Mouse (Mus musculus) kidney, postnatal 25 days (tissue): ENCODE results near the gene Pkmyt1.

Experiments used
- DNase-seq, 2 experiments: peaks; one replicate each; pipeline ENCODE4 v3.0.0; 2021; ENCODE audit warnings: mixed read lengths in 2 of 2

The Pkmyt1 gene

GRCm38 (mm10) chr17:23725999-23726757, at the start of gene Pkmyt1:
Gene Pkmyt1 (plus strand): TSS chr17:23726336.
- peak; percentile 95 to 96 for DNase-seq

GRCm38 (mm10) chr17:23676473-23677031, 49.6 kb upstream of the Pkmyt1 start:
- peak; percentile 33 to 71 for DNase-seq

DNA sequence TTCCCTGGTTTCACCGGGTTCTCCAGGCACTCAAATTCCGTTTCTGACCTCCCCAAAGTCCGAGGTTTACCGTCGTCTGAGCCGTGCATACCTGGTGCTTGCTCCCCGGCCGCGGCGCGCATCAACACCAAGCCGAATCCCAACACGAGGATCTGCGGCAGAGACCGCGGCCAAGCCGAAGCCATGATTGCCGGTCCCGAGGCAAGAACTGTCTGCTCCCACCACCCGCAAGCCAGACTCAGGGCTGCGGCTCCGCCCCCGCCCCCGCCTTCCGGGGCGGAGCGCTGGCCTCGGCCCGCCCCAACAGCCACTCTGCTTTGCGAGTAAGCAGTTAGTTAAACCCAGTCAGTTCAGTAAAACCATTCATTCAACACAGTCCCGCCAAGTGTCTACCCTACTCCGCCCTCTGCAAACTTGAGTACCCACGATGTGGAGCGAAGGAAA, 48.9 kb upstream of the Pkmyt1 start, which contains the start of gene Tnfrsf12a:
TSS of gene Tnfrsf12a (minus strand) at position 233 of the 444 bp plus-strand sequence.
- peak; percentile 83 to 91 for DNase-seq

GRCm38 (mm10) chr17:23679127-23679835, 46.9 kb upstream of the Pkmyt1 start, which contains the start of gene Cldn6:
Gene Cldn6 (plus strand): TSS chr17:23679249.
- DNase-seq: peak in 1 of 2 experiments; percentile 46

DNA sequence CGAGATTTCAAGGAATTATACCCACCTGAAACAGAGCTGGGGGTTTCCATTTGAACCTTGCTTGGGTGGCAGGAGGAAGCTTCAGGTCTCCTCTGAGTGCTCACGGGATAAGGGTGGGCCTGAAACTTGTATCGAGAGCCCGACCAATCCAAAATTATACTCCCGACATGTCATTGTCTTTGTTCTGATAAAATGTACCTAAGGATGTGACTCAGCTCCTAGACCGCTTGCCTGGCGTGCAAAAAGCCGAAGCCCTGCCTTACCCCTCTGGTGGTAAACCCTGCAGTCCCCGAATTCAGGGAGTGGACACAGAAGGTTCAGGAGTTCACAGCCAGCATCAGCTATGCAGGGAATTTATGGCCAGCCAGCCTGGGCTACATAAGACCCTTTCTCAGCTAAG, 45.8 kb upstream of the Pkmyt1 start:
- DNase-seq: peak in 1 of 2 experiments; percentile 20

- peak in 1 of 2 experiments; percentile 57 for DNase-seq
Observed at GRCm38 (mm10) chr17:23681086-23681485, 45.0 kb upstream of the Pkmyt1 start.

- DNase-seq: peak in 1 of 2 experiments; percentile 63
Observed at GRCm38 (mm10) chr17:23682092-23682491, 44.0 kb upstream of the Pkmyt1 start.

DNA sequence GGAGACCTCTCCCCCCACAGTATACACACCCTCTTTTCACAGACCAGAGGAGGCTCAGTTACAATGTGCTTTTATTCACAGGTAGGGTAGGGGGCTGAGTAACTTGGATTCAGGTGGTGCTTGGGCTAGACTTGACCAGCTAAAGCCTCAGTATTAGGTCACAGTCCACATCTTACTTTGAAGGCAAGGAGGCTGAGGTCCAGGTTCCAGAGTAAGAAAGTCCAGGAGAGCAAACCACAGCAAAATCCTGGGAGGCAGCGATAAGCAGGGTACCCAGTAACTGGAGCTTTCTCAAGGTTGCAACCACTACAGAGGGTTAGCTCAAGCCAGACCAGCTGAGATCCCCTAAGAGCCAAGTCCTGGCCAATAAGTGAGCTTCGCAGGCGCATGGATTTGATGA, 43.6 kb upstream of the Pkmyt1 start:
- no peak for DNase-seq

DNA sequence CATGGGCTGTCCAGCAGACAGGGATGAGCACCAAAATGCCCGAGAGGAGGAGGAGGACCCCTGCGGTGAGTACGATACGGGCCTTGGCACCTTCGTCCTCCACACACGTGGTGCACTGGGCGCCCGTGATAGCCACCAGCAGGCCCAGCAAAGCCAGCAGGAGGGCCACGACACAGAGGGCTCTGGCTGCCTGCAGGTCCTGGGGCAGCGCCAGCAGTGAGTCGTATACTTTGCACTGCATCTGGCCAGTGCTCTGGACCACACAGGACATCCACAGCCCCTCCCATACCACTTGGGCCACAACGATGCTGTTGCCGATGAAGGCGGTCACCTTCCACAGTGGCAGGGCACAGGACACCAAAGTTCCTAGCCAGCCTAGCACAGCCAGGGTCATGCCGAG, 42.9 kb upstream of the Pkmyt1 start:
- DNase-seq: no peak

GRCm38 (mm10) chr17:23683856-23684672, 42.1 kb upstream of the Pkmyt1 start, which contains the start of gene Cldn9:
Gene Cldn9 (minus strand): TSS chr17:23684026.
- DNase-seq: peak in 1 of 2 experiments; percentile 24

- DNase-seq: no peak
Observed at GRCm38 (mm10) chr17:23694491-23694890, 31.6 kb upstream of the Pkmyt1 start.

GRCm38 (mm10) chr17:23695801-23696200, 30.3 kb upstream of the Pkmyt1 start:
- DNase-seq: no peak

- peak; percentile 55 to 73 for DNase-seq
Observed at GRCm38 (mm10) chr17:23699131-23700077, 26.7 kb upstream of the Pkmyt1 start.

DNA sequence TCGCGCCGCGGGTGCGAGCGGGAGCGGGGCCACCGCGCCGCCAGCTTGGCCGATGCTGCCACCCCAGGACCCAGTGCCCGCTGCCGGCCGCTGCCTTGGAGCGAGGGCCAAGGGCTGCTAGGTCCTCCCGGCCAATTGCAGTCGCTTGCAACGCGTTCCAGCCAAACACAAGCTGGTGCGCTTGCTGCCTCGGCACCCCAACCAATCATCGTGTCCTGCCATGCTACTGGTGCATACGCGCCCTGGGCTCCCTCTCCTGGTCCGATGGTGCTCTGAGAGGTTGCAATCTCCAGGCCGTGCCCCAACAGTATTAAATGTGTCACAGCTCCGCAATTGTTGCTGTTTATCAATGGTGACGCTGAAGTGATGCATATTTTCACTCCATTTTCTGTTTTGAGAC, 26.1 kb upstream of the Pkmyt1 start:
- peak; percentile 96 to 98 for DNase-seq

GRCm38 (mm10) chr17:23703301-23703700, 22.8 kb upstream of the Pkmyt1 start:
- DNase-seq: no peak

- DNase-seq: no peak
Observed at GRCm38 (mm10) chr17:23704741-23705140, 21.4 kb upstream of the Pkmyt1 start.

DNA sequence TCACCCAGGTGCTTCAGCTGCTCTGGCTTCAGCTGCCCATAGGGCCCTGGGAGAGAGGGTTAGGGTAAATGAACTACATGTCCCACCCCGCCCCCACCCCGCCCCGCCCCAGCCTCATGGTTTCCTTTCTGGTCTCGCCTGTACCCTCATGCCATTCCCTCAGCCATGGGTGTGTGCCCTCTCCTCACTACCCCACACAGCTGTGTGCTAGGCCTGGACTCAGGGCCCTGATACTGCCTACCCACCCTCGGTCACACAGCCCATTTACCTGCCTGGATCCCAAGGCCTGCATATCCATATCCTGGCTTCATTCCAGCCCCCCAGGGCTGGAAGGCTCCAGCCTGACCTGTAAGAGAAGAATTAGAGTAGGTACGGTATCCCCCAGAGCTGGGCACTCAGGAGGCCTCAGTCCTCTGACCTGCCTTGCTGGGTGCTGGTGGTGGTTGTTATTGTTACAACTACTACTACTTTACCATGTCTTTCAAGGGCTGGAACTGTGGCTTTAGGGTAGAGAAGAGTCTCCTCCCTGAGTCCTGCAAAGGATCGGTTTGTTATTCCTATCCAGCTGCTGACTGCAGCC, 20.5 kb upstream of the Pkmyt1 start:
- no peak for DNase-seq

- DNase-seq: peak; percentile 76 to 82
Observed at GRCm38 (mm10) chr17:23706212-23706611, 19.9 kb upstream of the Pkmyt1 start.

GRCm38 (mm10) chr17:23717003-23717402, 9.1 kb upstream of the Pkmyt1 start:
- no peak for DNase-seq

DNA sequence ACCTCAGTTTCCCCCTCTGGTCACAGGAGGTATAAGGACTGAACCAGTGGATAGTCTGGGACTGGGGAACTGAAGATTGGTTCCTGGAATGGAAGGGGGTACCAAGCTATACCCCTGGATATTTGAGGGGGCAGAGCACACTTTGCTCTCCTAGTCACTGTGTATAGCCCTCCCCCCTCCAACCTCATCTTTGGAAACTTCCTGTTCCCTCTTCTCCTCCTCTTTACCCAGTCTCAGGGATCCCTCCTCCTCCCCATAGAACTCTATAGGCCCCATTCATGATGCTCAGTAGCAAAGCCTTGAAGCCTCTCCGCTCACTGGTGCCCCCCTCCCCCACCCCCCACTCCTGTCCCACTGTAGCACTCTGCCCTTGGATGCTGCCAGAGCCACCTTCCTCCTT, 6.7 kb upstream of the Pkmyt1 start:
- DNase-seq: no peak

GRCm38 (mm10) chr17:23721886-23722285, 4.2 kb upstream of the Pkmyt1 start:
- no peak for DNase-seq
